11 mouse cellular contexts compared by ENCODE assay signal in the genomic region with DNA sequence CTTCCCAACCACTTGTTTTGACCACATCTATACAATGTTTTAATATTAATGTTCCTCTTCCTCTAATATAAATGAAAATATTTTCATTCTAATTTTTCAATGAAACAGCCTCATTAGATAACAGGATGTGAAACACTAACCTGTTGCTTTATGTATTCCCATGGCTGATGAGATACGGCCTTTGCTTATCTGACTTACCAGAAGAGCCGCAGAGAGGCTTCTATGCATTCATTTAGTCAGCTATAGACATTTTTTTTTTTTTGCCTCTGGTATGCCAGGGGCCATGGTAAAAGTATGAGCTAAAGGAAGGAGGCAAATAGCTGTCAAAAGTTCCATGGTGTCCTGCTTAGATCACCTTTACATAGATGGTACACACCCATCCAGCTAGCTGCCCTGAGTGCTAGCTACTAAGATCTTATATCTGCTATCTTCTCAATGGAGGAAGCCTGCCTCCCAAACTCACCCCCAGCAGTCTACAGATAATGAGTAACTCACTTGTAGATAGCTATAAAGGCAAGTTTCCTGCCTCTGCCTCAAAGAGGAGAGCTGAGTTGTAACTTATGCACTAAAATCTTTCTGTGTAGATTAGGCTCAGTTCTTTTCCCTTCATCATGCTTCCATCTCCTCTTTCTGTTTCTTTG.
"Had no signal": no experiment of that assay in that cellular context is flagged by ENCODE, and none has a peak within 500 bp of the region (broad histone marks: within the 10 kb centered on the region; RNA-seq: fewer than 3 reads in every experiment).

No protein-coding gene starts in this region.

- ATAC-seq: intestine, embryonic 16.5 days; midbrain, embryonic 15.5 days had no signal

- H3K9me3 ChIP-seq: limb, embryonic 12.5 days; lung, embryonic 15.5 days; midbrain, embryonic 15.5 days; neural tube, embryonic 12.5 days had no signal

- H3K36me3 ChIP-seq: limb, embryonic 12.5 days; lung, embryonic 15.5 days; midbrain, embryonic 15.5 days; neural tube, embryonic 12.5 days had no signal

- H3K27me3 ChIP-seq: neural tube, embryonic 12.5 days had no signal

- DNase-seq: kidney, adult 2 months; kidney, postnatal 25 days; layer of hippocampus, postnatal 36 days; thymus, postnatal 14 days had no signal

- H3K9ac ChIP-seq: limb, embryonic 12.5 days; lung, embryonic 15.5 days; midbrain, embryonic 15.5 days; neural tube, embryonic 12.5 days had no signal

- H3K4me2 ChIP-seq: limb, embryonic 12.5 days; lung, embryonic 15.5 days; midbrain, embryonic 11.5 days; midbrain, embryonic 15.5 days; neural tube, embryonic 12.5 days had no signal

- H3K4me3 ChIP-seq: limb, embryonic 12.5 days; lung, embryonic 15.5 days; midbrain, embryonic 15.5 days; neural tube, embryonic 12.5 days had no signal

- H3K27ac ChIP-seq: limb, embryonic 12.5 days; lung, embryonic 15.5 days; midbrain, embryonic 15.5 days; neural tube, embryonic 12.5 days; stomach, postnatal 0 days had no signal

- H3K4me1 ChIP-seq: limb, embryonic 12.5 days; lung, embryonic 15.5 days; midbrain, embryonic 15.5 days; neural tube, embryonic 12.5 days had no signal
